Mouse (Mus musculus): ENCODE results near the gene F12.

The F12 gene

DNA sequence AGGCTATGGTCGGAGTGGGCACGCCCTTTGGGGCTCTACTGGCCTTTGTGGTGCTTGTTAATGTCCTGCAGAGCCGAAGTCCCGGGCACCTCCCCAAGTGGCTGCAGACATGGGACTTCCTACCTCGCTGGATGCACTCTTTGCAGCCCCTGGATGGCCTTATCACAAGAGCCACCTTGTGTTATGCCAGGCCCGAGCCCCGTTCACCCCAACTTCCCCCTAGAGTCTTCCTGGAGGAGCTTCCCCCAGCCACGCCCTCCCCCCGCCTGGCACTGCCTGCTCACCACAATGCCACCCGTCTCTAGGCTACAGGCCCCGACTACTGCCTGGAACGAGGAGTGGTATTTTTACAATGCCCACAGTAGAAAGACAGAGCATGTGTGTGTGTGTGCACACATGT lies 13.3 kb downstream of the F12 start:
- no peak for DNase-seq (ENCODE audit: low read depth, low spot score)

DNA sequence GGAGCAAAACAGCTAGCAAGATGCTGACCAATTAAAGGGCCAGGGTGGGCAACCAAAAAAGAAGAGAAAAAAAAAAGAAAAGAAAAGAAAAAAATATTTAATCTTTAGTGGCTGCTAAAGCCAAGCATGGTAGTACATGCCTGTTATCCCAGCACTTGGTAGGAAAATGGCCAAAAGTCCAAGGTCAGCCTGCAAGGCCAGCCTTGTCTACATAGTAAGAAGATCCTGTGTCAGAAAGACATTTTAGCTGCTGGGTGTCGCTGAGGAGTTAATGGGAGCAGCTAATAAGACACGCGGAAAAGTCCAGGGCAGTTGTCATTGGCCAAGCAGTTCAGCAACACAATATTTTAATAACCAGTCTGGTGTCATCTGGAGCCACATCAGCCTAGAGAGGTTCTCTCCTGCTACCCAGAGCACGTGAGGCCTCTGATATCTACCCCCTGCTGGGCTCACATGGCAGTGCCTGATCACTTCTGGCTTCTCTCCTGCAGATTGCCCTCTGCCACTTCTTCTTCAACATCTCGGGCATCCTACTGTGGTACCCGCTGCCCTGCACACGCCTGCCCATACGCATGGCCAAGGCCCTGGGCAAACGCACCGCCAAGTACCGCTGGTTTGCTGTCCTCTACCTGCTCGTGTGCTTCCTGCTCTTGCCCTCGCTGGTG lies 13.8 kb downstream of the F12 start:
- no peak for DNase-seq (ENCODE audit: low read depth, low spot score)

DNA sequence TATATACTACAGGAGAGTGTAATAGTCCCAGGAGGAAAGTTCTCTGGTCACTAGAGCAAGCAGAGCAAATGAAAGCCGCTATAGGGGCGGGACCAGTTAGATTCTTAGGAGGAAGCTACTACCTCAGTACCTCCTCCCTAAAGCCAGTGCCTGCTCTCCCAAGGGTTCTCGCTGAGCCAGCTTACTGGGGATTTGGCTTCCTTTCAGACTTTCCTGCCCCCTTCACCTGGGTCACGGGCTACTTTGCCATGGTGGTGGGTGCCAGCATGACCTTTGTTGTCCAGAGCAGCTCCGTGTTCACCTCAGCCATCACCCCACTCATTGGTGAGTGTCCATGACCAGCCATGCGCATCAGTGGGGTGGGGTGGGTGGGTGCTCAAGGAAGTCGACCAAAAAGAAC lies 14.8 kb downstream of the F12 start:
- no peak for DNase-seq (ENCODE audit: low read depth, low spot score)

GRCm38 (mm10) chr13:55408546-55409120 lies 18.0 kb downstream of the F12 start:
- DNase-seq (ENCODE audit: low read depth, low spot score), result no peak

DNA sequence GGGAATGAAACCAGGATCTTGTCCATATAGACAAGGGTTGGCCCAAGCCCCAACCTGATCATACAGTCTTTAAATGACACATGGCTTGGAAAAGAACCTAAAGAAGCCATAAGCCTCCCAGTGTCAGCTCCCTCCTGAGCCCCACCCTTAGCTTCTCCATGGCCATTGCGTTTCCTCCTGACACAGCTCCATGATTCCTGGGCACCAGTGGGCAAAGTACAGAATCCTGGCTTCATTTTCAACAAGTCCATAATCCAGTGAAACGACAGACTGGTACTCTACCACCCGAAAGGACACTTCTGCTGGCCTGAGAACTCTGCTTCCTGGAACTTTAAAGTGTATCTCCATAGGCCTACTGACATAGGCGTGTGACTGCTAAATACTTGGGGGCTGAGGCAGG lies 19.3 kb downstream of the F12 start:
- DNase-seq (ENCODE audit: low read depth, low spot score), result no peak

DNA sequence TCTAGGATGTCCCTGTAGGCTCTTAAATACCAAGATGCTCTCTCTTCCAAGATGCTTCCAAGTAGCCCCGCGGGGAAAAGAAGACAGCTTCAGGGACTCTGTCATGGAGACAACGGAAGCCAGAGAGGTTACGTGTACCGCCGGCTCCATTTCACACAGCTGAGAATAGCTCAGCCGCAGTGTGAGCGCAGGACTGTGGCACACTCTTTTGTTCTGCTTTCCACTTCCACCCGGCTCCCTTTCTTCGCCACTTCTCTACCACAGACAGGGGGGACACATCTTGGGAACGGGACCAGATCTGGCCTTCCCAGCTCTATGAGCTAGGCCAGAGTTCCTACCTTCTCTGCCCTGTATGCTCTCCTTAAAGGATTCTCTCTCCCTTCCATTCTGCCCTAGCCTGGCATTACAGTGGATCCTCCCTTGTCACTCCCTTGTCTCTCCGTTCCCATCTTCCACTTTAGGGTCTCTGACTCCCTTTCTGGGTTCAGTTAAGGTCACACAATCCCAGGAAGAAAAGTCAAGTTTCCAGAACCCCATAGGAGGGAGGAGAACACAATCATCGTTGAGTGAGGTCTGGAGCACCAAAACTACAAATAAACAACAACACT lies 20.7 kb downstream of the F12 start:
- no peak for DNase-seq (ENCODE audit: low read depth, low spot score)

- DNase-seq (ENCODE audit: low read depth, low spot score), result peak; percentile 89
Measured at GRCm38 (mm10) chr13:55404853-55405782, 21.5 kb downstream of the F12 start.

DNA sequence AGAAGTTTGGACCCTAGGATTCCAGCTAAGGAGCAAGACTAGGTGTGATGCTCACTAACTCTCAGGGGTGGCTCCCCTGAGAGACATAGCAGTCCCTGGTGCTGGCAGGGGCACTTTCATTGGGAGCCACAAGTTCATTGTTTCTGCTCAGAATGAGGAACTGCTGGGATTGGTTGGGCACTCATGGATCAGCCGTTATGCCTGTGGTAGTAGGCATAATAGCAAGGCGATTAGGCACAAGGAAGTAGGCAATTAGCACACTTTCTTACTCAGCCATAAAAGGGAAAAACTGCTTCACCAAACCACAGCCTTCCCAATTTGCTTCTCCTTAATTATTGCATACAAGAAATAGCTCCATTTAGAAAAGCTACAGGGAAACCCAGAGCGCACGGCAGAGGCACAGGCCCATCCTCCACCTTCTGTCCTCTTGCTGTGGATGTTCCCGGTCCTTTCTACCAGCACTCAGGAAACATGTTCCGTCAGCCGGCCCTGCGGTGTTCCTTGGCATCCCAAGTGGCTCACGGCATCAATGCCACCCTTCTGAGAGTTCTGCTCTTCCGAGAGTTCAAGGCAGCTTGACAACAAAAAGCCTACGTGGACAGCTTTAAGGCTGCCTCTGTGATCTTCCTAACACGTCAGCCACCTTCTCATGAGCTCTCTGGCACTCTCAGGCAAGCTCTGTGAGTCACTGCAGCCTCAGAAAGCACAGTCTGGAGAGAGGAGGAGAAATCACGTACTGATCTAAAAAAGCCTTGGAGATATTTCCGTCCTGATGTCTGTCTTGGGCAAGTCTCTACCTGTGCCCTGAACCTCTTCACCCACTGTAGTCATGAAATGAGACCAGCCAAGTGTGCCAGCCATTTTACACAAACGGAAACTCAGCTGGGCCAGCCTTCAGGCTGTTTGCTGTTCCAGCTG lies 22.4 kb downstream of the F12 start:
- peak; percentile 93 for DNase-seq (ENCODE audit: low read depth, low spot score)

- DNase-seq (ENCODE audit: low read depth, low spot score), result no peak
Measured at GRCm38 (mm10) chr13:55403266-55403665, 23.3 kb downstream of the F12 start.

- DNase-seq (ENCODE audit: low read depth, low spot score), result no peak
Measured at GRCm38 (mm10) chr13:55400039-55400346, 26.6 kb downstream of the F12 start.

DNA sequence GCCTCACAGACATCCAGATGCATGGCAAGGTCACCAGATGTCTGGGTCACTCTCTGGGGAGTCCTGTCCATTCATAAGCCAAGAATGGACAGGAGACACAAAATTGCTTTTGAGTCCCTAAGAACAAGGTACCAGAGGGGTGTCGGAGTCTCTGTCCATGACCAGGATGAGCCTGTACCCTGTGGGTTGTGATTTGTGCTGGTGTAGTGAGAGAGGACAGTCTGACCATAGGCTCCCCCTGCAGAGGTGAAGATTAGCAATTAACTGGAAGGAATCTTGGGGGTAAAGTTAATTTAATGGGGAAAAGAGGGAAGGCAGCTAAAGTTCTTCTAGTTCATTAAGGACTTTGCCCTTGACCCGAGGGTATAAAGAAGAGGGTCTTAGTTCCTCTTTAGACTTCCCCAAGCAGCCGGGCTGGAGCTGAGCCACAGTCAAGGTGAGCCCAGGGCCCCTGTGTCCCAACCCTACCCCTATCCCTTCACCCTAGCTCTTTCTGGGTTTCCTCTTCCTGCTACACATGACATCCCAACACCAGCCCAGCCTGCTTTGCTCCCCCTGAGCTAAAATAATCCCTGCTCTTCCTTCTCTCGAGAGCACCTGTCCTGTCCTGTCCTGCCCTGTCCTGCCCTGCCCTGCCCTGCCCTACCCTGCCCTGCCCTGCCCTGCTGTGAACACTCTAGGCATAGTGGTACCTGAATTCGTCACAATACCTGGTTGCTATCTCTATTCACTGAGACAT lies 27.1 kb downstream of the F12 start:
- no peak for DNase-seq (ENCODE audit: low read depth, low spot score)

GRCm38 (mm10) chr13:55398088-55398487 lies 28.5 kb downstream of the F12 start, which contains the start of gene Slc34a1:
Gene Slc34a1, plus strand, starts transcription at chr13:55398187.
- DNase-seq (ENCODE audit: low read depth, low spot score), result no peak

DNA sequence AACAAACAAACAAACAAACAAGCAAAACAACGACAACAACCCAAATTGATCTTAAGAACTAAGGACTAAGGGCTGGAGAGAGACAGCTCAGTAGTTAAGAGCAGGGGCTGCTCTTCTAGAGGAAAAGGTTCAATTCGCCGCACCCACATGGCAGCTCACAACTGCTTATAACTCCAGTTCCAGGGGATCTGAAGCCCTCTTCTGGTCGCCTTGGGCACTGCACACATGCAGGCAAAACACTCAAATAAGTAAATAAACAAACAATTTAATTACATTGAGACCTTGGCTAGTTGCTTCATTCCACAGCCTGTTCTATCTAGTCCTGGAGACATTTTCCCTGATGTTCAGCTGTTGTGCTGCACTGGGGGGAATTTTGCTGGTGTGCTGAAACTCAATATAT lies 33.7 kb downstream of the F12 start:
- DNase-seq (ENCODE audit: low read depth, low spot score), result no peak

- no peak for DNase-seq (ENCODE audit: low read depth, low spot score)
Measured at GRCm38 (mm10) chr13:55391626-55392029, 35.0 kb downstream of the F12 start.

- DNase-seq (ENCODE audit: low read depth, low spot score), result no peak
Measured at GRCm38 (mm10) chr13:55390644-55391043, 35.9 kb downstream of the F12 start.

DNA sequence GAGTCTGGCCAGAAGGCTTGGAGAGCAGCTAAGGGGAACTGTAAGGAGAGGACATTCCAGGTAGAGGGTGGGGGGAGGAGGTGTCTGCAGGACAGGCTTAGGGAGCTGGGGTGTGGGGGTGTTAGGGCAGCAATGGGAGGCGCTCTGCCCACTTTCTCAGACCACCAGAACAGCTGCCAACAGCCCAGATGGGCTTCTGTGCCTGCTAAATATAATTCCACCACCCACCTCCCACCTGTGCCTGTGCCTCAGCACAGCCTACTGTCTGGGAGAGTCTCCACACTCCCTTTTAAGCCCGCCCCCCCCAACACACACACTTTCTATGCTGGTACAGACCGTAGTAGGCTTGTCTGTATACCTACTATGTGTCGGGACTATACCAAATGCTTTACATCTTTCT lies 44.8 kb downstream of the F12 start:
- peak; percentile 89 for DNase-seq (ENCODE audit: low read depth, low spot score)

DNA sequence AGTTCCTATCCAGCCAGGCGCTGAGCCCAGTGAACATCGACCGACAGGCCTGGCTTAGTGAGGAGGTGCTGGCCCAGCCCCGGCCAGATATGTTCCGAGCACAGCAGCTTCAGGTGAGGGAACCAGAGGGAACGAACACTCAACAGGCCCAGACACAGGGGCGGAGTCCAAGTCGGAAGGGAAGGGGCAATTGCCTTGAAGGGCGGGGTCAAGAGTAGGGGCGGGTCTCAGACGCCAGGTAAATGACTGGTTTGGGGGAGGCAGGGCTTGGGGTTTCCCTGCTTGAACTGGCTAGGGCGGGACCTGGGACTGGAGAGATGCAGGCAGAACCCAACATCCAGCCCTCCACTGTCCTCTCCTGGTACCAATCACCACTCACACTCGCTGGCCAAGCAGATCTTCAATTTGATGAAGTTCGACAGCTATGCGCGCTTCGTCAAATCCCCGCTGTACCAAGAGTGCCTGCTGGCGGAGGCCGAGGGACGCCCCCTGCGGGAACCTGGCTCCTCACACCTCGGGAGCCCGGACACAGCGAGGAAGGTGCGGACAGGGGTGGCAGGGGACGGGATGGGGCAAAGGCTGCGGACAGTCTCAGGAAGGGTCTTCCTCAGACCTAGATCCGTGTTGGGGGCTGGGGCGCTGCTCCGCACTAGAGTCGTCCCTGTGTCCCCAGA lies 47.5 kb downstream of the F12 start:
- DNase-seq (ENCODE audit: low read depth, low spot score), result no peak

DNA sequence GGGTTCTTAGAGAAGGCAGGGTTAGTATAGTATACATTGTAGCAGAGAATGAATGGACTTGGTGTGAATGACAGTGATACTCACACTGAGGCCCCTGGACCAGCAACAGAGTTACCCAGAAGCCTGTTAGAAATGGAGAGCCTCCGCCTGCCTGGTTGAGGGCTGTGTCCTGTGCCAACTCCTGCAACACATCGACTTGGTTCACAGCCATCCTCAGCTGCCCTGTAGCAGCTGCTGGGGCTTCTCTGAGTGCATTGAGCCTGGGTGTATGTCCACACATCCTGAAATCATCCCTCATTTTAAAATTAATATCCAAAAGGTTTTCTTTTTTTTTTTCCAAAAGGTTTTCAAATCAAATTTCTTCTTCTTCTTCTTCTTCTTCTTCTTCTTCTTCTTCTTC lies 50.7 kb downstream of the F12 start:
- DNase-seq (ENCODE audit: low read depth, low spot score), result peak; percentile 47

DNA sequence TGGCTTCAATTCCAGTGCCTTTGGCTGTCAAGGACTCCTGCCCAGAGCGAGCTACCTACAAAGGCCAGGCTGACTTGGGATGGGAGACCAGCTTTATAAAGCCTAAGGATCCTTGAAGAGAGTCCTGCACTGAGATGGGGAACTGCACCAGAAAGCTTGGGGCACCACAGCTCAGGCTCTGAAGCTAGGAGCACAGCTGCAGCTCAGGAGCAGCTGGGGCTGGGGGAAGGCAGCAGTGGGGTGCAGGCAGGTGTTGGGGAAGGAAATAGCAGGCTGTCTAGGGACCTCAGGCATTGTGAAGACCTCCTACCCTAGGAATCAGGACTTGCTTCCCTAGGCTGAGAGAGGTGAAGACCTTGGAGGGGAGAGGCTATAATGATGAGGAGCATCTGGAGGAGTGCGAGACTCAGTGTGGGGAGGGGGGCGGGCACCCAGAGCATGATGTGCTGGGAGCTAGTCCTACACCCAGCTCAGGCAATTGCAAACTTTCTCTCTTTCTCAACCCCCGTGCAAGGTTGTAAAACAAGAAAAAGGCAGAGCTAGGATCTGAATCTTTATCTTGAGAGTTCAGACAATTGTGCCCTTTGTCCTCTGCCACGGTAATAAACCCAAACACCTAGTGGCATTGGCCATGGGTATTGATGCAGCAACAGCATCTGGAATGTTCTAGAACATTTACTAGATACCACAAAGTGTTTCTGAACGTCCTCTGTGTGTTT lies 52.2 kb downstream of the F12 start:
- DNase-seq (ENCODE audit: low read depth, low spot score), result no peak
